Comparison of ENCODE assay signal across 7 mouse cellular contexts in genomic region chr8:53680846-53681245, GRCm38 (mm10). TPM values are rescaled to one million over a fixed set of nuclear protein-coding genes. Genes with fewer than 3 reads are reported as not detected.
DNase-seq lines count a peak whose midpoint lies in the region; ATAC-seq and TF ChIP-seq lines count a peak whose summit lies in the region.

No protein-coding gene starts in this region.

- TF ChIP-seq POLR2A in testis, adult 2 months (IDR thresholded peaks at IDR 0.05; ENCODE audit: control insufficient read depth, low read depth, low read length), result no peak

- H3K36me3 ChIP-seq in ES-E14 (ENCODE audit: control insufficient read depth, insufficient read depth, low read length, poor library complexity, severe bottlenecking), result no peaks in the 10 kb centered on the region
- no peaks in the 10 kb centered on the region for H3K36me3 ChIP-seq in embryonic facial prominence, embryonic 14.5 days (ENCODE audit: control insufficient read depth, insufficient read depth, low read length)
- H3K36me3 ChIP-seq in midbrain, embryonic 15.5 days (replicated peaks), result no peaks in the 10 kb centered on the region
- H3K36me3 ChIP-seq in testis, adult 2 months (ENCODE audit: control insufficient read depth, insufficient read depth, low read length), result no peaks in the 10 kb centered on the region

- H3K4me1 ChIP-seq in ES-E14 (ENCODE audit: control insufficient read depth in 2 of 2, insufficient read depth in 2 of 2, low read length in 2 of 2, poor library complexity in 1 of 2), result no peaks in the 10 kb centered on the region
- H3K4me1 ChIP-seq in embryonic facial prominence, embryonic 14.5 days (ENCODE audit: control insufficient read depth, insufficient read depth, low read length), result no peaks in the 10 kb centered on the region
- H3K4me1 ChIP-seq in midbrain, embryonic 15.5 days, result peaks cover 2% of the 10 kb centered on the region; the same call in 1 of the 2 replicates
- H3K4me1 ChIP-seq in testis, adult 2 months (ENCODE audit: control insufficient read depth, insufficient read depth, low read length), result no peaks in the 10 kb centered on the region

- DNase-seq in ES-E14 (ENCODE audit: low read depth, low spot score), result peak; percentile 19
- peak; percentile 24 for DNase-seq in adrenal gland, postnatal 14 days
- DNase-seq in embryonic facial prominence, embryonic 14.5 days (ENCODE audit: low spot score), result peak; percentile 81
- DNase-seq in heart, postnatal 4 days, result peak; percentile 45
- peak; percentile 61 to 72 for DNase-seq in left cerebral cortex, postnatal 10 days (ENCODE audit: extremely low spot score in 1 of 2, low spot score in 2 of 2)

- no peak overlapping the region for H3K4me2 ChIP-seq in embryonic facial prominence, embryonic 14.5 days (ENCODE audit: low read depth, low read length)
- no peak overlapping the region for H3K4me2 ChIP-seq in midbrain, embryonic 15.5 days

- H3K27ac ChIP-seq in ES-E14 (ENCODE audit: insufficient read depth, low read depth, low read length, poor library complexity, severe bottlenecking), result no peak overlapping the region
- no peak overlapping the region for H3K27ac ChIP-seq in embryonic facial prominence, embryonic 14.5 days (replicated peaks; ENCODE audit: low read depth, low read length)
- H3K27ac ChIP-seq in midbrain, embryonic 15.5 days, result 0 out of 2 replicates have a peak overlapping the region, but pooled peaks have one; percentile 20
- no peak overlapping the region for H3K27ac ChIP-seq in testis, adult 2 months (ENCODE audit: control insufficient read depth, insufficient read depth, low read depth, low read length)

- 13% methylated on average over 12 of the region's 12 CpGs for WGBS in embryonic facial prominence, embryonic 14.5 days
- WGBS in midbrain, embryonic 15.5 days, result 15% methylated on average over 12 of the region's 12 CpGs

- H3K9me3 ChIP-seq in ES-E14 (ENCODE audit: control insufficient read depth, insufficient read depth, low read depth, low read length), result no peaks in the 10 kb centered on the region
- H3K9me3 ChIP-seq in embryonic facial prominence, embryonic 14.5 days (ENCODE audit: control insufficient read depth, low read length), result no peaks in the 10 kb centered on the region
- no peaks in the 10 kb centered on the region for H3K9me3 ChIP-seq in midbrain, embryonic 15.5 days

- in situ Hi-C loops in ES-E14 (cut with MboI; ENCODE audit: low sequenced_read_pairs in 2 of 2, unreplicated experiment in 2 of 2), result no loop called here

- no peaks in the 10 kb centered on the region for H3K27me3 ChIP-seq in embryonic facial prominence, embryonic 14.5 days (replicated peaks; ENCODE audit: control insufficient read depth, insufficient read depth, low read length)
- no peaks in the 10 kb centered on the region for H3K27me3 ChIP-seq in midbrain, embryonic 15.5 days (replicated peaks)
- no peaks in the 10 kb centered on the region for H3K27me3 ChIP-seq in testis, adult 2 months (ENCODE audit: control insufficient read depth, insufficient read depth, low read length)

- H3K9ac ChIP-seq in ES-E14 (ENCODE audit: insufficient read depth, low read depth, low read length, poor library complexity, severe bottlenecking), result no peak overlapping the region
- H3K9ac ChIP-seq in embryonic facial prominence, embryonic 14.5 days (ENCODE audit: low read depth, low read length), result no peak overlapping the region
- H3K9ac ChIP-seq in midbrain, embryonic 15.5 days, result no peak overlapping the region

- intact Hi-C loops in left cerebral cortex, postnatal 10 days (cut with DNase I), result loop anchor here (10.0 kb wide), 1 partner anchor 814 kb away; no protein-coding TSS in a partner anchor

- TF ChIP-seq CTCF in testis, adult 2 months (IDR thresholded peaks at IDR 0.05; ENCODE audit: control insufficient read depth, insufficient read depth, insufficient replicate concordance, low read depth, low read length), result peak; percentile 54; the same call in 1 of the 2 replicates

- peak; percentile 85 for ATAC-seq in embryonic facial prominence, embryonic 14.5 days (ENCODE audit: low read depth)
- ATAC-seq in midbrain, embryonic 15.5 days (replicated peaks), result peak; percentile 96

- no peak overlapping the region for H3K4me3 ChIP-seq in ES-E14 (ENCODE audit: insufficient read depth in 1 of 2, low read depth in 1 of 2, low read length in 2 of 2, poor library complexity in 1 of 2, severe bottlenecking in 1 of 2)
- no peak overlapping the region for H3K4me3 ChIP-seq in embryonic facial prominence, embryonic 14.5 days (ENCODE audit: low read depth, low read length)
- no peak overlapping the region for H3K4me3 ChIP-seq in midbrain, embryonic 15.5 days
- H3K4me3 ChIP-seq in testis, adult 2 months (ENCODE audit: control insufficient read depth, low read depth, low read length), result no peak overlapping the region

TF ChIP-seq in ES-E14, 5 proteins besides CTCF, POLR2A, EP300 and RAD21:
- TF ChIP-seq ZC3H11A (IDR thresholded peaks at IDR 0.05; ENCODE audit: borderline replicate concordance, low read depth, low read length) (0 out of 2 replicates have a peak, but pooled peaks have one; percentile 29), ZNF384 (IDR thresholded peaks at IDR 0.05; ENCODE audit: low read depth, low read length) (no peak), CHD2 (IDR thresholded peaks at IDR 0.05; ENCODE audit: low read depth, low read length) (no peak)

RNA-seq across cellular contexts. Expression of gene Neil3, which starts 42.0 kb away (rescaled TPM):
- 3.0 and 4.0 TPM in 2 replicates for total RNA-seq in ES-E14 (2012; rRNA removed)
- 6.2 and 6.8 TPM in 2 replicates for total RNA-seq in adrenal gland, postnatal 14 days (2021)
- polyA plus RNA-seq in embryonic facial prominence, embryonic 14.5 days (2014; fragmentation: Nextera tagmentation; extraction: Ambion mirVana), result 15.0 and 15.7 TPM in 2 replicates
- 10 to 100 TPM; 14.3 to 17.2 TPM for total RNA-seq in heart, postnatal 4 days (2021)
- 1 to 10 TPM; 1.8 to 2.3 TPM for total RNA-seq in left cerebral cortex, postnatal 10 days (2021)
- 4.7 and 5.7 TPM in 2 replicates for polyA plus RNA-seq in midbrain, embryonic 15.5 days (2015; fragmentation: Nextera tagmentation; extraction: Ambion mirVana)
- 6.0 and 6.8 TPM in 2 replicates for polyA plus RNA-seq in testis, adult 2 months (2012; rRNA removed)

Comparison
In these comparisons a context has a peak if more than half of its experiments do, and no peak if none do; other contexts are left out.
1. DNase-seq: peak in every context shown above with its lines; median percentile 81 in embryonic facial prominence, embryonic 14.5 days; 66 in left cerebral cortex, postnatal 10 days; 45 in heart, postnatal 4 days; 24 in adrenal gland, postnatal 14 days; 19 in ES-E14.